Comparison of ENCODE assay signal across 10 mouse cellular contexts in genomic region chr16:5139741-5140140, GRCm38 (mm10). TPM values are rescaled to one million over a fixed set of nuclear protein-coding genes. Genes with fewer than 3 reads are reported as not detected.
DNase-seq lines count a peak whose midpoint lies in the region; ATAC-seq and TF ChIP-seq lines count a peak whose summit lies in the region.
"Had no signal": no experiment of that assay in that cellular context is flagged by ENCODE, and none has a peak within 500 bp of the region (broad histone marks: within the 10 kb centered on the region; RNA-seq: fewer than 3 reads in every experiment).

No protein-coding gene starts in this region.

- no peaks in the 10 kb centered on the region for H3K9me3 ChIP-seq in embryonic facial prominence, embryonic 13.5 days
- no peaks in the 10 kb centered on the region for H3K9me3 ChIP-seq in embryonic facial prominence, embryonic 10.5 days
- H3K9me3 ChIP-seq in intestine, postnatal 0 days (ENCODE audit: control insufficient read depth), result no peaks in the 10 kb centered on the region
- H3K9me3 ChIP-seq: liver, embryonic 12.5 days had no signal

- H3K4me2 ChIP-seq in embryonic facial prominence, embryonic 13.5 days, result no peak overlapping the region
- H3K4me2 ChIP-seq in intestine, postnatal 0 days (replicated peaks; ENCODE audit: low read depth), result no peak overlapping the region
- H3K4me2 ChIP-seq: liver, embryonic 12.5 days had no signal

- H3K4me1 ChIP-seq in embryonic facial prominence, embryonic 13.5 days, result peaks cover 13% of the 10 kb centered on the region
- H3K4me1 ChIP-seq in embryonic facial prominence, embryonic 10.5 days, result peaks cover 11% of the 10 kb centered on the region
- peaks cover 8% of the 10 kb centered on the region for H3K4me1 ChIP-seq in intestine, postnatal 0 days (replicated peaks; ENCODE audit: control insufficient read depth, insufficient read depth, low read length)
- H3K4me1 ChIP-seq: liver, embryonic 12.5 days had no signal

- H3K9ac ChIP-seq in embryonic facial prominence, embryonic 13.5 days, result no peak overlapping the region
- no peak overlapping the region for H3K9ac ChIP-seq in intestine, postnatal 0 days (ENCODE audit: low read depth, low read length)
- H3K9ac ChIP-seq: liver, embryonic 12.5 days had no signal

- 52% methylated on average over 4 of the region's 4 CpGs for WGBS in embryonic facial prominence, embryonic 13.5 days
- 48% methylated on average over 4 of the region's 4 CpGs for WGBS in embryonic facial prominence, embryonic 10.5 days
- WGBS in intestine, postnatal 0 days, result 55% methylated on average over 4 of the region's 4 CpGs

- H3K27me3 ChIP-seq in embryonic facial prominence, embryonic 13.5 days, result peaks cover 2% of the 10 kb centered on the region
- peaks cover 10% of the 10 kb centered on the region for H3K27me3 ChIP-seq in embryonic facial prominence, embryonic 10.5 days (replicated peaks; ENCODE audit: low read depth, poor library complexity, severe bottlenecking)
- no peaks in the 10 kb centered on the region for H3K27me3 ChIP-seq in intestine, postnatal 0 days (replicated peaks; ENCODE audit: control insufficient read depth, insufficient read depth, low read length)

- H3K4me3 ChIP-seq in embryonic facial prominence, embryonic 13.5 days, result no peak overlapping the region
- no peak overlapping the region for H3K4me3 ChIP-seq in embryonic facial prominence, embryonic 10.5 days
- H3K4me3 ChIP-seq in intestine, postnatal 0 days (ENCODE audit: low read depth, low read length), result no peak overlapping the region
- H3K4me3 ChIP-seq: liver, embryonic 12.5 days had no signal

- DNase-seq in embryonic facial prominence, embryonic 10.5 days (ENCODE audit: low spot score), result no peak
- peak; percentile 83 for DNase-seq in urinary bladder, postnatal 14 days (ENCODE audit: low spot score)
- DNase-seq in urinary bladder, postnatal 10 days (ENCODE audit: low spot score), result no peak
- DNase-seq in heart, postnatal 14 days, result peak; percentile 70
- no peak for DNase-seq in layer of hippocampus, postnatal 10 days (ENCODE audit: low spot score in 2 of 2)
- DNase-seq in embryo, embryonic 10.5 days (ENCODE audit: low spot score), result no peak
- DNase-seq: kidney, adult 9 months had no signal

- no peak for TF ChIP-seq CTCF in intestine, postnatal 0 days (IDR thresholded peaks at IDR 0.05; ENCODE audit: low read depth)

- 0 out of 2 replicates have a peak, but pooled peaks have one; percentile 15 for ATAC-seq in embryonic facial prominence, embryonic 13.5 days (ENCODE audit: insufficient number of reproducible peaks, insufficient read depth, low FRiP score, low TSS enrichment, low read depth)
- ATAC-seq in intestine, postnatal 0 days, result no peak
- ATAC-seq: liver, embryonic 12.5 days had no signal

- H3K36me3 ChIP-seq in embryonic facial prominence, embryonic 13.5 days, result no peaks in the 10 kb centered on the region
- H3K36me3 ChIP-seq in embryonic facial prominence, embryonic 10.5 days (replicated peaks), result no peaks in the 10 kb centered on the region
- no peaks in the 10 kb centered on the region for H3K36me3 ChIP-seq in intestine, postnatal 0 days (ENCODE audit: control insufficient read depth, insufficient read depth)
- H3K36me3 ChIP-seq: liver, embryonic 12.5 days had no signal

- intact Hi-C loops in heart, postnatal 14 days (cut with DNase I), result loop anchor here (5.0 to 10.0 kb wide), 2 partner anchors 67 to 505 kb away; partner anchors contain the start of genes Dnaja3 and Vasn

- H3K27ac ChIP-seq in embryonic facial prominence, embryonic 13.5 days, result no peak overlapping the region
- H3K27ac ChIP-seq in embryonic facial prominence, embryonic 10.5 days (replicated peaks), result no peak overlapping the region
- no peak overlapping the region for H3K27ac ChIP-seq in intestine, postnatal 0 days (ENCODE audit: low read depth, low read length)
- H3K27ac ChIP-seq: liver, embryonic 12.5 days had no signal

RNA-seq across cellular contexts. Expression of gene Sec14l5, which starts 7.2 kb away (rescaled TPM):
- 0.06 and 0.14 TPM in 2 replicates for polyA plus RNA-seq in embryonic facial prominence, embryonic 13.5 days (2015; fragmentation: Nextera tagmentation; extraction: Ambion mirVana)
- polyA plus RNA-seq in embryonic facial prominence, embryonic 10.5 days (2016; fragmentation: Nextera tagmentation; extraction: Ambion mirVana), result 0.10 and 0.16 TPM in 2 replicates
- under 1 TPM; 0.36 to 0.41 TPM for total RNA-seq in heart, postnatal 14 days (2021)
- total RNA-seq in layer of hippocampus, postnatal 10 days (2021), result under 1 TPM; 0.29 to 0.89 TPM
- not detected in 2 replicates for polyA plus RNA-seq in intestine, postnatal 0 days (2015; fragmentation: Nextera tagmentation; extraction: Ambion mirVana)
- polyA plus RNA-seq: liver, embryonic 12.5 days had no signal

RNA-seq across cellular contexts. Expression of gene Ppl, which starts 7.5 kb away (rescaled TPM):
- polyA plus RNA-seq in embryonic facial prominence, embryonic 13.5 days (2015; fragmentation: Nextera tagmentation; extraction: Ambion mirVana), result 7.9 and 8.4 TPM in 2 replicates
- polyA plus RNA-seq in embryonic facial prominence, embryonic 10.5 days (2016; fragmentation: Nextera tagmentation; extraction: Ambion mirVana), result 1.8 and 2.4 TPM in 2 replicates
- total RNA-seq in heart, postnatal 14 days (2021), result 1 to 10 TPM; 3.3 to 3.9 TPM
- total RNA-seq in layer of hippocampus, postnatal 10 days (2021), result under 1 TPM; 0.51 to 0.91 TPM
- polyA plus RNA-seq in intestine, postnatal 0 days (2015; fragmentation: Nextera tagmentation; extraction: Ambion mirVana), result 0.69 and 0.86 TPM in 2 replicates

Comparison
In these comparisons a context has a peak if more than half of its experiments do, and no peak if none do; other contexts are left out.
1. DNase-seq: peak in urinary bladder, postnatal 14 days (single experiment) and heart, postnatal 14 days (2 of 2); none in embryonic facial prominence, embryonic 10.5 days (single experiment), urinary bladder, postnatal 10 days (single experiment), layer of hippocampus, postnatal 10 days (0 of 2) and embryo, embryonic 10.5 days (single experiment).